Mouse (Mus musculus): ENCODE results near the gene Gm19668.

DNA sequence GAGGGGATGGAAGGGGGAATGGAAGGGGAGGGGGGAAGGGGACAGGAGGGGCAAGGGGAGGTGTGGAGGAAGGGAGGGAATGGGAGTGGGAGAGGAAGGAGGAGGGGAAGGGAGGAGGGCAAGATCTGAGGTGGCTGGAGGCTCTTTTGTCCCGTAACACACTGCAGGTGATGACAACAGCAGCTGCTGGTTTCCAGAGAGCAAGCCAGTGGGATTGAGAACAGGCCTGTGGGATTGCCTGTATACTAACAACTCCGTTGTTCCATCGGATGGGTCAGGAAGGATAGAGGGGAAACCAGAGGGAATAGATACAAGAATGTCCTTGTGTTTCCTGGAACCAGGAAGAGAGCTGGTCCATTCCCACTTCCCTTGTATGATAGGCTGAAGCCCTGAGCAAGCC lies 1.3 kb downstream of the Gm19668 start:
- TF ChIP-seq EP300 (IDR thresholded peaks at IDR 0.05; ENCODE audit: low read depth) (no peak), CTCF (IDR thresholded peaks at IDR 0.05; ENCODE audit: low read depth) (no peak)
